Mouse (Mus musculus) E14TG2a.4 (cell line): Measurements from ENCODE around the gene Gdpd5.
A peak's percentile ranks its signal among the peaks of the same experiment; 100 is the strongest.

ENCODE experiments used
- CTCF ChIP-seq: conservative IDR thresholded peaks from 2 replicates; pipeline ENCODE4 v1.5.1; 2014; ENCODE audit warnings: low read length
- POU5F1 ChIP-seq: IDR thresholded peaks from 2 replicates; pipeline ENCODE4 v1.6.1; 2014; ENCODE audit warnings: low read length, borderline replicate concordance

DNA sequence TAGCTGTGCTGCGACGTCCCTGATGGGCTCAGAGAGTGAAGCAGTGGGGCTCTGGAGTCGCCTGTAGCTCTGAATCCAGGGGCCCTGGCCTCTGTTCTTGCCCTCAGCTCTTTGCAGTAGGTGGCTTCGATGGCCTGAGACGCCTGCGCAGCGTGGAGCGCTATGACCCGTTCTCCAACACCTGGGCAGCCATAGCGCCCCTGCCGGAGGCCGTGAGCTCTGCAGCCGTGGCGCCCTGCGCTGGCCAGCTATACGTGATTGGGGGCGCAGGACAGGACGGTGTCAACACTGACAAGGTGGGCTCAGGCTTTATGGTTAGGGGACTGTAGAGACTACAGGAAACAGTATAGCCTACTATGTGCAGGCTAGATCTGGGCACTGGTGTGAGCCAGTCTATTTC lies 90.4 kb downstream of the Gdpd5 start:
- TF ChIP-seq CTCF, result peak; percentile 64
- no peak for TF ChIP-seq POU5F1
